In genomic region chr12:69373850-69374766, GRCm38 (mm10) we compare ENCODE assay signal across 8 mouse cellular contexts. TPM values are rescaled to one million over a fixed set of nuclear protein-coding genes. Genes with fewer than 3 reads are reported as not detected.
A peak's percentile ranks its signal among the peaks of the same experiment; 100 is the strongest.
DNase-seq lines count a peak whose midpoint lies in the region; ATAC-seq lines count a peak whose summit lies in the region.

No protein-coding gene starts in this region.

- peaks cover 38% of the 10 kb centered on the region for H3K36me3 ChIP-seq in megakaryocyte, embryonic 14.5 days (replicated peaks; ENCODE audit: low read length)
- 0 out of 2 replicates have a peak, but pooled peaks cover 3% of the 10 kb centered on the region for H3K36me3 ChIP-seq in embryonic facial prominence, embryonic 13.5 days
- H3K36me3 ChIP-seq in midbrain, embryonic 15.5 days (replicated peaks): no peaks in the 10 kb centered on the region

- H3K4me1 ChIP-seq in megakaryocyte, embryonic 14.5 days: peaks cover 31% of the 10 kb centered on the region
- peaks cover 22% of the 10 kb centered on the region for H3K4me1 ChIP-seq in embryonic facial prominence, embryonic 13.5 days
- peaks cover 31% of the 10 kb centered on the region for H3K4me1 ChIP-seq in midbrain, embryonic 15.5 days

- no peak for ATAC-seq in megakaryocyte, adult 5-6 weeks (ENCODE audit: poor library complexity, severe bottlenecking)
- no peak for ATAC-seq in embryonic facial prominence, embryonic 13.5 days (ENCODE audit: insufficient number of reproducible peaks, insufficient read depth, low FRiP score, low TSS enrichment, low read depth)
- no peak for ATAC-seq in midbrain, embryonic 15.5 days (replicated peaks)

- peak overlapping the region; percentile 97 for H3K9ac ChIP-seq in embryonic facial prominence, embryonic 13.5 days
- H3K9ac ChIP-seq in midbrain, embryonic 15.5 days: no peak overlapping the region

- no peaks in the 10 kb centered on the region for H3K27me3 ChIP-seq in megakaryocyte, embryonic 14.5 days (replicated peaks)
- H3K27me3 ChIP-seq in embryonic facial prominence, embryonic 13.5 days: no peaks in the 10 kb centered on the region
- H3K27me3 ChIP-seq in midbrain, embryonic 15.5 days (replicated peaks): no peaks in the 10 kb centered on the region

- intact Hi-C loops in left cerebral cortex, postnatal 4 days (cut with DNase I): loop anchor here (5.0 to 10.0 kb wide), 2 partner anchors 81 to 208 kb away; partner anchors contain the start of gene Vcpkmt

- DNase-seq in induced T-regulatory cell, adult 2 months (ENCODE audit: low read depth): peak; percentile 63
- no peak for DNase-seq in left cerebral cortex, postnatal 4 days
- no peak for DNase-seq in ovary, postnatal 14 days (ENCODE audit: low spot score)
- no peak for DNase-seq in urinary bladder, postnatal 10 days (ENCODE audit: low spot score)

- H3K27ac ChIP-seq in embryonic facial prominence, embryonic 13.5 days: no peak overlapping the region
- H3K27ac ChIP-seq in midbrain, embryonic 15.5 days: no peak overlapping the region

- WGBS in embryonic facial prominence, embryonic 13.5 days: 46% methylated on average over 11 of the region's 11 CpGs
- WGBS in midbrain, embryonic 15.5 days: 42% methylated on average over 11 of the region's 11 CpGs

- H3K4me2 ChIP-seq in embryonic facial prominence, embryonic 13.5 days: peak overlapping the region; percentile 87
- H3K4me2 ChIP-seq in midbrain, embryonic 15.5 days: peak overlapping the region; percentile 89

- no peaks in the 10 kb centered on the region for H3K9me3 ChIP-seq in megakaryocyte, embryonic 14.5 days
- no peaks in the 10 kb centered on the region for H3K9me3 ChIP-seq in embryonic facial prominence, embryonic 13.5 days
- no peaks in the 10 kb centered on the region for H3K9me3 ChIP-seq in midbrain, embryonic 15.5 days

- H3K4me3 ChIP-seq in megakaryocyte, embryonic 14.5 days (replicated peaks): peak overlapping the region; percentile 99
- peak overlapping the region; percentile 100 for H3K4me3 ChIP-seq in embryonic facial prominence, embryonic 13.5 days
- H3K4me3 ChIP-seq in midbrain, embryonic 15.5 days: peak overlapping the region; percentile 92

RNA-seq across cellular contexts. Expression of gene Gm9887, which starts 1.9 kb away (rescaled TPM):
- 3.3 and 4.8 TPM in 2 replicates for polyA plus RNA-seq in megakaryocyte, embryonic 14.5 days (2012; ENCODE audit: insufficient read depth, low replicate concordance)
- total RNA-seq in megakaryocyte, adult 5-6 weeks (2015): not detected in 2 replicates
- total RNA-seq in megakaryocyte, adult 5-6 weeks (2017): not detected in 2 replicates
- polyA plus RNA-seq in embryonic facial prominence, embryonic 13.5 days (2015; fragmentation: Nextera tagmentation; extraction: Ambion mirVana): 1.6 and 2.6 TPM in 2 replicates
- polyA plus RNA-seq in midbrain, embryonic 15.5 days (2015; fragmentation: Nextera tagmentation; extraction: Ambion mirVana): 0.63 and 1.0 TPM in 2 replicates
- 1 to 10 TPM in 1 of 2 experiments, not detected in 1; 1.4 TPM for total RNA-seq in left cerebral cortex, postnatal 4 days (2021)

RNA-seq across cellular contexts. Expression of gene Arf6, which starts 2.2 kb away (rescaled TPM):
- polyA plus RNA-seq in megakaryocyte, embryonic 14.5 days (2012; ENCODE audit: insufficient read depth, low replicate concordance): 211 and 251 TPM in 2 replicates
- total RNA-seq in megakaryocyte, adult 5-6 weeks (2015): 78.8 and 94.8 TPM in 2 replicates
- total RNA-seq in megakaryocyte, adult 5-6 weeks (2017): 125 and 133 TPM in 2 replicates
- 48.4 and 56.7 TPM in 2 replicates for polyA plus RNA-seq in embryonic facial prominence, embryonic 13.5 days (2015; fragmentation: Nextera tagmentation; extraction: Ambion mirVana)
- 25.9 and 27.3 TPM in 2 replicates for polyA plus RNA-seq in midbrain, embryonic 15.5 days (2015; fragmentation: Nextera tagmentation; extraction: Ambion mirVana)
- total RNA-seq in left cerebral cortex, postnatal 4 days (2021): 10 to 100 TPM; 70.7 to 71.8 TPM

RNA-seq across cellular contexts. Expression of gene Nemf, which starts 17.1 kb away (rescaled TPM):
- 1.4 and 3.2 TPM in 2 replicates for polyA plus RNA-seq in megakaryocyte, embryonic 14.5 days (2012; ENCODE audit: insufficient read depth, low replicate concordance)
- 43.7 and 44.6 TPM in 2 replicates for total RNA-seq in megakaryocyte, adult 5-6 weeks (2015)
- 67.3 and 79.7 TPM in 2 replicates for total RNA-seq in megakaryocyte, adult 5-6 weeks (2017)
- 107 and 112 TPM in 2 replicates for polyA plus RNA-seq in embryonic facial prominence, embryonic 13.5 days (2015; fragmentation: Nextera tagmentation; extraction: Ambion mirVana)
- 87.0 and 93.6 TPM in 2 replicates for polyA plus RNA-seq in midbrain, embryonic 15.5 days (2015; fragmentation: Nextera tagmentation; extraction: Ambion mirVana)
- total RNA-seq in left cerebral cortex, postnatal 4 days (2021): 10 to 100 TPM; 50.9 to 51.1 TPM

Comparison
In these comparisons a context has a peak if more than half of its experiments do, and no peak if none do; other contexts are left out.
1. RNA of gene Nemf, which starts 17.1 kb away (polyA plus RNA-seq): 107 to 112 TPM in embryonic facial prominence, embryonic 13.5 days and 87.0 to 93.6 TPM in midbrain, embryonic 15.5 days; 1.4 to 3.2 TPM in megakaryocyte, embryonic 14.5 days; every median in the first group is over 10 times any median in the second.
2. Peak in every context shown above with its lines, with median percentiles within 50 percentile points of each other: H3K4me3 ChIP-seq.